Mouse (Mus musculus): ENCODE results near the gene Ablim1.

GRCm38 (mm10) chr19:57172321-57172720, 142.4 kb downstream of the Ablim1 start:
- TF ChIP-seq POLR2A (IDR thresholded peaks at IDR 0.05; ENCODE audit: extremely low read depth, insufficient read depth, low read length), result no peak
- no peak for TF ChIP-seq CTCF (IDR thresholded peaks at IDR 0.05; ENCODE audit: low read depth, low read length)

Measured in liver, adult 2 months (tissue).